Mouse (Mus musculus): ENCODE results near the gene Ifitm2. TPM values are rescaled to one million over a fixed set of nuclear protein-coding genes. Genes with fewer than 3 reads are reported as not detected.

The Ifitm2 gene
- total and polyA plus RNA-seq, 2 experiments from 2014 or later = 79.1 to 200 TPM

DNA sequence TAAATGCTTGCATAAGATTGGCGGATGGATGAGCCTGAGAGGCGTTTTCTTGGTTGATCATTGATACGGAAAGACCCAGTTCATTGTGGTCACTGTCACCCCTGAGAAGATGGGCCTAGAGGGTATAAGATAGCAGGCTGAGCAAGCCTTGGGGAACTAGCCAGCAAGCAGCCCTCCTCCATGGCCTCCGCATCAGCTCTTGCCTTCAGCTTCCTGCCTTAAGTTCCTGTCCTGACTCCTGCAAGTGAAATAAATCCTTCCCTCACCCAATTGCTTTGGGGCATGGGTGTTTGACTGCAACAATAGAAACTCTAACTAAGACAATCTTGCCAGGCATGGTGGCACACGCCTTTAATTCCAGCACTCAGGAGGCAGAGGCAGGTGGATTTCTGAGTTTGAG, 4.2 kb upstream of the Ifitm2 start:
- H3K4me2 ChIP-seq (ENCODE audit: low read depth, low read length, poor library complexity, severe bottlenecking) = no peak overlapping the region
- DNase-seq (ENCODE audit: low spot score) = no peak
- no peak for ATAC-seq (ENCODE audit: low FRiP score)
- H3K27ac ChIP-seq (ENCODE audit: low read depth, low read length) = no peak overlapping the region
- H3K9me3 ChIP-seq (ENCODE audit: low read length) = no peaks in the 10 kb centered on the region
- H3K9ac ChIP-seq (replicated peaks; ENCODE audit: low read length, poor library complexity, severe bottlenecking) = no peak overlapping the region
- no peak for TF ChIP-seq CTCF (IDR thresholded peaks at IDR 0.05)
- no peaks in the 10 kb centered on the region for H3K27me3 ChIP-seq (ENCODE audit: insufficient read depth, low read length)
- no peak overlapping the region for H3K4me3 ChIP-seq (ENCODE audit: low read depth, low read length)
- H3K36me3 ChIP-seq (ENCODE audit: insufficient read depth, low read length) = no peaks in the 10 kb centered on the region
- H3K4me1 ChIP-seq (ENCODE audit: insufficient read depth, low read length) = no peaks in the 10 kb centered on the region
- WGBS = 71% methylated on average over 5 of the region's 5 CpGs

DNA sequence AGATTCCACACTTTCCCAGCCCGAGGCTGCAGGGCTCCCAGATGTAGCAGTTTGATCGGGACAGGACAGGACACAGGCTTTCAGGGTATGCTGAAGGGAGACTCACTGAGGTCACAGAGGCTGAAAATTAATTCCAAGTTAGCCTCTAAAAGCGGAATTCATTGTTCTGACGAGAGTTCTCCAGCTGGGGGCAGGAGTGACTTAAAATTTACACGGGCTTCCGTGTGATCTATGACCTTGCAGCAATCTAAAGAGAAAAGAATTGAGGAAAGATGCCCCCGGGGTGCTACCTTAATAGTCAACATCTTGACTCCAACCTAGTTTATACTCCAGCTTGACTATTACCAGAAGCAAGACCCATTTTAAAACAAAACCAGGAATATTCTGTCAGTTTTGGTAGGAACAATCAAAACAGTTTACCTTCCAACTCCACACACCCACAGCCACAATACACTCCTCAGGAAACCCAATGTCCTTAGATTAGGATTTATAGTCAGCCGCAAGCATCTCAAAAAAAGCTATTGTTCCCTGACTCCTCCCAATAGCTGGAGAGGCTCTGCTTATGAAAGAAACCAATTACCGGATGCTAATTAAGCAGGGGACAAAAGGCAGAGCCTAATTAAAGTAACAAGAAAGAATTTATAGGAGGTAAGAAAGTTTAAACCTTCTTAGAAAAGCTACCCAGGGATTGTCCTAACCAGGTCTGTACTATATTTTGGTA, 3.6 kb upstream of the Ifitm2 start:
- peak; percentile 64 for TF ChIP-seq CTCF (IDR thresholded peaks at IDR 0.05)
- Histone ChIP-seq H3K36me3 (ENCODE audit: insufficient read depth, low read length) (no peaks in the 10 kb centered on the region), H3K27ac (ENCODE audit: low read depth, low read length) (no peak overlapping the region), H3K4me1 (ENCODE audit: insufficient read depth, low read length) (no peaks in the 10 kb centered on the region), H3K4me2 (ENCODE audit: low read depth, low read length, poor library complexity, severe bottlenecking) (no peak overlapping the region), H3K27me3 (ENCODE audit: insufficient read depth, low read length) (no peaks in the 10 kb centered on the region), H3K9me3 (ENCODE audit: low read length) (no peaks in the 10 kb centered on the region), H3K4me3 (ENCODE audit: low read depth, low read length) (no peak overlapping the region), H3K9ac (replicated peaks; ENCODE audit: low read length, poor library complexity, severe bottlenecking) (no peak overlapping the region)
- no peak for ATAC-seq (ENCODE audit: low FRiP score)
- DNase-seq (ENCODE audit: low spot score) = peak; percentile 51
- WGBS = 7% methylated on average over 9 of the region's 9 CpGs

GRCm38 (mm10) chr7:140956556-140956869, 726 bp upstream of the Ifitm2 start:
- Histone ChIP-seq H3K9me3 (ENCODE audit: low read length) (no peaks in the 10 kb centered on the region), H3K36me3 (ENCODE audit: insufficient read depth, low read length) (no peaks in the 10 kb centered on the region), H3K4me2 (ENCODE audit: low read depth, low read length, poor library complexity, severe bottlenecking) (no peak overlapping the region), H3K27me3 (ENCODE audit: insufficient read depth, low read length) (no peaks in the 10 kb centered on the region), H3K4me1 (ENCODE audit: insufficient read depth, low read length) (no peaks in the 10 kb centered on the region), H3K9ac (replicated peaks; ENCODE audit: low read length, poor library complexity, severe bottlenecking) (no peak overlapping the region), H3K27ac (ENCODE audit: low read depth, low read length) (no peak overlapping the region), H3K4me3 (ENCODE audit: low read depth, low read length) (no peak overlapping the region)
- 64% methylated on average over 6 of the region's 6 CpGs for WGBS
- ATAC-seq (ENCODE audit: low FRiP score) (no peak), DNase-seq (ENCODE audit: low spot score) (no peak)
- TF ChIP-seq CTCF (IDR thresholded peaks at IDR 0.05) = no peak

DNA sequence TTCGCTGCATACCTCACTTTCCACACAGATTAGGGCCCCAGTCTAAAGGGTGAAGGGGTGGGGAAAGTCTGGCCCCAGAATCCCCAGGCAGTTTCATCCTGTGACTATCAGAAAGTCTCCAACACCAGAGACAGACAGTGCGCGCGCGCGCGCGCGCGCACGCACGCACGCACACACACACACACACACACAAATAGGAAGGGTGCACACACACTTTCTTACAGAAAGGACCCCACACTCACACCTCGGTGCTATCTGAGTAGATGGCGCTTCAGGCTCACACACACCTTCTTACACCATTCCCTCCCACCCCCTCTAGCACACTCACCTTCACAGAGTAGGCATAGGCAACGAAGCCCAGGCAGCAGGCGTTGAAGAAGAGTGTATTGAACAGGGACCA, 445 bp downstream of the Ifitm2 start:
- whole genome bisulfite sequencing = 17% methylated on average over 17 of the region's 17 CpGs
- Histone ChIP-seq H3K4me3 (ENCODE audit: low read depth, low read length) (peak overlapping the region; percentile 31), H3K27ac (ENCODE audit: low read depth, low read length) (no peak overlapping the region), H3K9ac (replicated peaks; ENCODE audit: low read length, poor library complexity, severe bottlenecking) (peak overlapping the region; percentile 9; the same call in 1 of the 2 replicates), H3K4me2 (ENCODE audit: low read depth, low read length, poor library complexity, severe bottlenecking) (peak overlapping the region; percentile 46), H3K27me3 (ENCODE audit: insufficient read depth, low read length) (no peaks in the 10 kb centered on the region), H3K4me1 (ENCODE audit: insufficient read depth, low read length) (no peaks in the 10 kb centered on the region), H3K9me3 (ENCODE audit: low read length) (no peaks in the 10 kb centered on the region), H3K36me3 (ENCODE audit: insufficient read depth, low read length) (no peaks in the 10 kb centered on the region)
- no peak for TF ChIP-seq CTCF (IDR thresholded peaks at IDR 0.05)
- no peak for DNase-seq (ENCODE audit: low spot score)
- 0 out of 2 replicates have a peak, but pooled peaks have one; percentile 27 for ATAC-seq (ENCODE audit: low FRiP score)

DNA sequence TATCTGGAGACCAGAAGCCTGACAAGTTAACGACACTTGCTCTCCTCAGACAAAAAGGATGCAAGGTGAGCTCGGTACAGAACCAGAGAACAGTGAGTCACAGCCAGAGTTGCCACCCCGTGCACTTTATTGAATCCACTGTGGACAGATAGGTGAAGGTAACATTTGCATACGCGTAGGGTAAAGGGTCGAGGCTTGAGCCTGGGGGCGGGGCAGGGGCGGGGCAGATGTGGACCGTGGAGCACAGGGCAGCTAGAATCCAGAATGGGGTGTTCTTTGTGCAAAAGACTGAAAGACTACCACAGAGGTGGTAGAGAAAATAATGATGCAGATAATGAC, 1.1 kb downstream of the Ifitm2 start:
- H3K27me3 ChIP-seq (ENCODE audit: insufficient read depth, low read length) = no peaks in the 10 kb centered on the region
- no peak overlapping the region for H3K9ac ChIP-seq (replicated peaks; ENCODE audit: low read length, poor library complexity, severe bottlenecking)
- DNase-seq (ENCODE audit: low spot score) (no peak), ATAC-seq (ENCODE audit: low FRiP score) (no peak)
- peak overlapping the region; percentile 31 for H3K4me3 ChIP-seq (ENCODE audit: low read depth, low read length)
- TF ChIP-seq CTCF (IDR thresholded peaks at IDR 0.05) = no peak
- peak overlapping the region; percentile 46 for H3K4me2 ChIP-seq (ENCODE audit: low read depth, low read length, poor library complexity, severe bottlenecking)
- no peaks in the 10 kb centered on the region for H3K4me1 ChIP-seq (ENCODE audit: insufficient read depth, low read length)
- H3K27ac ChIP-seq (ENCODE audit: low read depth, low read length) = no peak overlapping the region
- 11% methylated on average over 9 of the region's 9 CpGs for WGBS
- H3K9me3 ChIP-seq (ENCODE audit: low read length) = no peaks in the 10 kb centered on the region
- no peaks in the 10 kb centered on the region for H3K36me3 ChIP-seq (ENCODE audit: insufficient read depth, low read length)

DNA sequence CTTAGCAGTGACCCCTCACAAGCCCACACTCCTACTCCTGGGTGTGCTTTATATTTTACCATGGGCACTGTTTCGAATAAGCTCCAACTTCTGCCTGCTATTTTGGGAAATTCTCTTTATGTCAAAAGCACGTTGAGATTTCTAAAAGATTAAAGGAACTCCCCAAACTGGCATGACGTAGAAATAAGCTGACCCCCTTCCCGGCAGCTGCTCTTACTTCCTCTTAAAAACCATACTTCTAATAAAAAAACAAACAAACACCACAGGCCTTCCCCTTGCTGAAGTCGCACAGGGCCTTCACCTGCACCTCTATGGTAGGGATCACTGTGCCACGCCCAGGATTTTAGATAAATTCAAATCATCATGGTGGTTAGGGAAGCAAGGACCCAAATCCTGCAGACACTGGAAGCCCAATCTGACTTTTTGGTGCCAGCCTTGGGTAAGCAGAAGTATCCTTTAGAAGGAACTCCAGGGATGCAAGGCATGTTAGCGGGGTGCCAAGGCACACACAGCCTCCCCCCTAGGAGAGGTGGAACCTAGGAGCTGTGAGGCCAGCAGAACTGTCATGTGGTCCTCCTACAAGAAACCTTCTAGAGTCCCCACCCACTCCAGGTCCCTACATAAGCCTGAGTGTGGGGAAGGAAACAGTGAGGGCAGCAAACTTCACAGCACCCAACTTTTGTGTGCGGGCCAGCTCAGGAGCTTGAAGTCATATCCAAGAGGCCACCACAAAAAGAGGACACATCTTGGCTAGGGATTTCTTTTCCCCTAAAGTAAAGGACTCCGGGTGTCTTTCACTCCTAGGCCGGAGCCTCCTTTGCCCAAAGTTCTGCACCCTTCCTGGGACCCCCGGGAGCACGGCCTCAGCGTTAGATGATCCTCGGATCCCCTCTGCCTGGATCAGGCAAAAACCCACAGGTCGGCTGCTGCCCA, 1.7 kb downstream of the Ifitm2 start:
- Histone ChIP-seq H3K4me2 (ENCODE audit: low read depth, low read length, poor library complexity, severe bottlenecking) (peak overlapping the region; percentile 46), H3K9me3 (ENCODE audit: low read length) (no peaks in the 10 kb centered on the region), H3K4me3 (ENCODE audit: low read depth, low read length) (peak overlapping the region; percentile 31; the same call in 1 of the 2 replicates), H3K9ac (replicated peaks; ENCODE audit: low read length, poor library complexity, severe bottlenecking) (no peak overlapping the region), H3K4me1 (ENCODE audit: insufficient read depth, low read length) (no peaks in the 10 kb centered on the region), H3K27ac (ENCODE audit: low read depth, low read length) (no peak overlapping the region), H3K36me3 (ENCODE audit: insufficient read depth, low read length) (no peaks in the 10 kb centered on the region), H3K27me3 (ENCODE audit: insufficient read depth, low read length) (no peaks in the 10 kb centered on the region)
- WGBS = 62% methylated on average over 15 of the region's 15 CpGs
- DNase-seq (ENCODE audit: low spot score) (no peak), ATAC-seq (ENCODE audit: low FRiP score) (no peak)
- no peak for TF ChIP-seq CTCF (IDR thresholded peaks at IDR 0.05)
